In the genomic region with DNA sequence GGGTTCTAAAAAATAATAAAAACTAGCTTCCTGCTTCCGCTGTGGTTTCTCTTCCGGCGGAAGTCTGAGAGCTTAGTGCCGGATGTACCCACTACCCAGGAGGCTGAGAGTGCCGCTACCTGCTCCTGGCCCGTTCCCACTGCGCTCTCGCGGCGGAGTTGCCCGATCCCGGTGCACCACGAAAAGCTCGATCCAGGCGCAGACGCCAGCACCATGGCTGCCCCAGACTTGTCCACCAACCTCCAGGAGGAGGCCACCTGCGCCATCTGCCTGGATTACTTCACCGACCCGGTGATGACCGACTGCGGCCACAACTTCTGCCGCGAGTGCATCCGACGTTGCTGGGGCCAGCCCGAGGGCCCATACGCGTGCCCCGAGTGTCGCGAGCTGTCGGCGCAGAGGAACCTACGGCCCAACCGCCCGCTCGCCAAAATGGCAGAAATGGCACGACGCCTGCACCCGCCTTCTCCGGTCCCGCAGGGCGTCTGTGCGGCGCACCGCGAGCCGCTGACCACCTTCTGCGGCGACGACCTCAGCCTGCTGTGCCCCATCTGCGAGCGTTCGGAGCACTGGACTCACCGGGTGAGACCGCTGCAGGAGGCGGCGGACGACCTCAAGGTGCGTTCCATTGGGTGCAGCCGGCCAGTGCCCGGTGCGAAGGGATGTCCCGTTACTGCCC, we compare ENCODE assay signal across 8 mouse cellular contexts. TPM values are rescaled to one million over a fixed set of nuclear protein-coding genes. Genes with fewer than 3 reads are reported as not detected.
DNase-seq lines count a peak whose midpoint lies in the region; ATAC-seq and TF ChIP-seq lines count a peak whose summit lies in the region.

A gene (plus strand): TSS at position 67 of the 679 bp plus-strand sequence.

- no peak for TF ChIP-seq CTCF in liver, adult 2 months (IDR thresholded peaks at IDR 0.05; ENCODE audit: low read depth, low read length)

- H3K4me1 ChIP-seq in embryonic facial prominence, embryonic 10.5 days, result peaks cover 48% of the 10 kb centered on the region
- peaks cover 11% of the 10 kb centered on the region for H3K4me1 ChIP-seq in liver, adult 2 months (ENCODE audit: control insufficient read depth, insufficient read depth, low read length)
- peaks cover 17% of the 10 kb centered on the region for H3K4me1 ChIP-seq in stomach, embryonic 14.5 days (ENCODE audit: control insufficient read depth, insufficient read depth, low read length)

- H3K4me3 ChIP-seq in embryonic facial prominence, embryonic 10.5 days, result peak within 1 kb of the TSS; percentile 93
- H3K4me3 ChIP-seq in liver, adult 2 months (ENCODE audit: insufficient read depth, low read depth, low read length), result peak within 1 kb of the TSS; percentile 84
- H3K4me3 ChIP-seq in stomach, embryonic 14.5 days (ENCODE audit: low read depth, low read length), result peak within 1 kb of the TSS; percentile 96

- H3K9me3 ChIP-seq in embryonic facial prominence, embryonic 10.5 days, result no peaks in the 10 kb centered on the region
- H3K9me3 ChIP-seq in stomach, embryonic 14.5 days (ENCODE audit: control insufficient read depth, low read depth, low read length), result no peaks in the 10 kb centered on the region

- peak; percentile 83 for DNase-seq in 416B (ENCODE audit: low read depth)
- DNase-seq in adrenal gland, adult (ENCODE audit: inconsistent age in 2 of 2, low spot score in 1 of 2), result peak; percentile 73 to 90
- peak; percentile 83 for DNase-seq in embryonic facial prominence, embryonic 10.5 days (ENCODE audit: low spot score)
- peak; percentile 69 for DNase-seq in heart, adult 9 months (ENCODE audit: low spot score in 2 of 2)
- DNase-seq in kidney, adult 8-10 months, result peak; percentile 55 to 61
- DNase-seq in liver, adult 2 months (ENCODE audit: extremely low read depth, low read depth, low spot score), result peak; percentile 79

- peak within 1 kb of the TSS; percentile 96 for H3K9ac ChIP-seq in liver, adult 2 months (ENCODE audit: low read depth, low read length)
- peak within 1 kb of the TSS; percentile 95 for H3K9ac ChIP-seq in stomach, embryonic 14.5 days (replicated peaks; ENCODE audit: low read depth, low read length)

- peak; percentile 70 for TF ChIP-seq POLR2A in liver, adult 2 months (IDR thresholded peaks at IDR 0.05; ENCODE audit: extremely low read depth, insufficient read depth, low read length)

- no peaks in the 10 kb centered on the region for H3K27me3 ChIP-seq in embryonic facial prominence, embryonic 10.5 days (replicated peaks; ENCODE audit: low read depth, poor library complexity, severe bottlenecking)
- no peaks in the 10 kb centered on the region for H3K27me3 ChIP-seq in liver, adult 2 months (ENCODE audit: control insufficient read depth, insufficient read depth, low read length)
- no peaks in the 10 kb centered on the region for H3K27me3 ChIP-seq in stomach, embryonic 14.5 days (ENCODE audit: control insufficient read depth, insufficient read depth, low read length)

- H3K27ac ChIP-seq in embryonic facial prominence, embryonic 10.5 days (replicated peaks), result peak within 1 kb of the TSS; percentile 86
- peak within 1 kb of the TSS; percentile 95 for H3K27ac ChIP-seq in liver, adult 2 months (replicated peaks; ENCODE audit: insufficient read depth, low read depth, low read length)
- H3K27ac ChIP-seq in stomach, embryonic 14.5 days (ENCODE audit: low read length), result peak within 1 kb of the TSS; percentile 81

- peaks cover 21% of the 10 kb centered on the region; the same call in 1 of the 2 replicates for H3K79me2 ChIP-seq in liver, adult 2 months (ENCODE audit: control insufficient read depth, insufficient read depth, low read length)

- no peak for ATAC-seq in monocyte, adult 5-6 weeks (replicated peaks; ENCODE audit: insufficient number of reproducible peaks, low FRiP score, low TSS enrichment, poor library complexity, severe bottlenecking)
- ATAC-seq in stomach, embryonic 14.5 days (ENCODE audit: insufficient number of reproducible peaks, insufficient read depth, low FRiP score, low read depth), result peak; percentile 43

- H3K36me3 ChIP-seq in embryonic facial prominence, embryonic 10.5 days (replicated peaks), result peaks cover 42% of the 10 kb centered on the region
- peaks cover 7% of the 10 kb centered on the region; the same call in 1 of the 2 replicates for H3K36me3 ChIP-seq in liver, adult 2 months (ENCODE audit: control insufficient read depth, insufficient read depth, low read length)
- H3K36me3 ChIP-seq in stomach, embryonic 14.5 days (ENCODE audit: control insufficient read depth, insufficient read depth, low read length), result peaks cover 10% of the 10 kb centered on the region; the same call in 1 of the 2 replicates

- H3K4me2 ChIP-seq in stomach, embryonic 14.5 days (replicated peaks; ENCODE audit: low read depth, low read length), result peak within 1 kb of the TSS; percentile 99

- under 1% methylated on average over 64 of the region's 64 CpGs for WGBS in embryonic facial prominence, embryonic 10.5 days
- under 1% methylated on average over 64 of the region's 64 CpGs for WGBS in liver, adult 2 months
- WGBS in stomach, embryonic 14.5 days, result under 1% methylated on average over 64 of the region's 64 CpGs

RNA-seq across cellular contexts. Expression of the gene that starts here (rescaled TPM):
- polyA plus RNA-seq in embryonic facial prominence, embryonic 10.5 days (2016; fragmentation: Nextera tagmentation; extraction: Ambion mirVana), result 19.0 and 19.1 TPM in 2 replicates
- 12.4 and 13.4 TPM in 2 replicates for total RNA-seq in liver, adult 2 months (2014; rRNA removed)
- 14.4 and 22.4 TPM in 2 replicates for polyA plus RNA-seq in liver, adult 2 months (2012; rRNA removed)
- total RNA-seq in monocyte, adult 5-6 weeks (2017), result 32.0 to 47.3 TPM (median 32.7 TPM) in 3 replicates
- 18.1 and 20.3 TPM in 2 replicates for polyA plus RNA-seq in stomach, embryonic 14.5 days (2014; fragmentation: Nextera tagmentation; extraction: Ambion mirVana)
